Mouse (Mus musculus) liver, postnatal 0 days (tissue): ENCODE results near the gene Rcor2.

Experiments
- CTCF ChIP-seq: sonication (generic); IDR thresholded peaks from 2 replicates; pipeline ENCODE4 v1.5.1; 2016; ENCODE audit warnings: antibody characterized with exemption, low read depth
- EP300 ChIP-seq: IDR thresholded peaks from 2 replicates; pipeline ENCODE4 v1.6.1; 2016; ENCODE audit warnings: antibody characterized with exemption, low read depth, mild to moderate bottlenecking

GRCm38 (mm10) chr19:7317716-7318115 is 50.6 kb downstream of the Rcor2 start:
- no peak for TF ChIP-seq CTCF
- no peak for TF ChIP-seq EP300
